Mouse (Mus musculus) embryonic facial prominence, embryonic 14.5 days (tissue): ENCODE measurements at regions not wholly inside any gene's neighbourhood (a gene's known extent, or its start where the extent isn't known, plus 50 kb on each side); places are given as distances from the start of the nearest gene placed in this dataset.

Experiments
- ATAC-seq: fragments of 200-750 bp; cut with Nextera tagmentation; 2 replicates; pipeline ENCODE4 v1.8.0; 2017; ENCODE audit warnings: low read depth, moderate number of reproducible peaks, moderate TSS enrichment
- DNase-seq: peaks from one replicate; pipeline ENCODE4 v3.0.0-alpha.2; 2015; ENCODE audit warnings: low spot score
- H3K27ac ChIP-seq: fragments of 300-500 bp; sonication (generic); replicated peaks from 2 replicates; pipeline ENCODE4 v1.5.1; 2014; ENCODE audit warnings: low read depth, mild to moderate bottlenecking, low read length, moderate library complexity
- H3K27me3 ChIP-seq: fragments of 300-500 bp; sonication (generic); replicated peaks from 2 replicates; pipeline ENCODE4 v1.6.1; 2014; ENCODE audit warnings: low read length; ENCODE audit not compliant: control insufficient read depth, insufficient read depth
- H3K36me3 ChIP-seq: fragments of 300-500 bp; sonication (generic); 2 replicates; pipeline ENCODE4 v1.6.1; 2014; ENCODE audit warnings: low read length, mixed read lengths; ENCODE audit not compliant: control insufficient read depth, insufficient read depth
- H3K4me1 ChIP-seq: fragments of 300-500 bp; sonication (generic); 2 replicates; pipeline ENCODE4 v1.6.1; 2014; ENCODE audit warnings: antibody characterized with exemption, low read length; ENCODE audit not compliant: control insufficient read depth, insufficient read depth
- H3K4me2 ChIP-seq: fragments of 300-500 bp; sonication (generic); 2 replicates; pipeline ENCODE4 v1.6.1; 2014; ENCODE audit warnings: low read depth, mild to moderate bottlenecking, low read length, moderate library complexity, mixed read lengths
- H3K4me3 ChIP-seq: fragments of 300-500 bp; sonication (generic); 2 replicates; pipeline ENCODE4 v1.5.1; 2014; ENCODE audit warnings: low read depth, mild to moderate bottlenecking, low read length
- H3K9ac ChIP-seq: fragments of 300-500 bp; sonication (generic); 2 replicates; pipeline ENCODE4 v1.6.1; 2014; ENCODE audit warnings: low read depth, mild to moderate bottlenecking, low read length, moderate library complexity, mixed read lengths
- H3K9me3 ChIP-seq: fragments of 300-500 bp; sonication (generic); 2 replicates; pipeline ENCODE4 v1.6.1; 2016; ENCODE audit warnings: low read length; ENCODE audit not compliant: control insufficient read depth
- WGBS: fragments of 180-500 bp; shearing (Covaris S2); extraction: QIAGEN DNeasy Blood & Tissue Kit; methylation state at CpG from one replicate; pipeline ENCODE4 v1.1.7; 2014; 5-methylcytosine and 5-hydroxymethylcytosine counted together

- Histone ChIP-seq H3K4me3 (no peak overlapping the region), H3K27ac (no peak overlapping the region), H3K36me3 (no peaks in the 10 kb centered on the region), H3K27me3 (no peaks in the 10 kb centered on the region), H3K9me3 (no peaks in the 10 kb centered on the region), H3K9ac (no peak overlapping the region), H3K4me2 (no peak overlapping the region), H3K4me1 (no peaks in the 10 kb centered on the region)
- ATAC-seq = no peak
- DNase-seq = no peak
- 86% methylated on average over 9 of the region's 9 CpGs for WGBS
Observed at GRCm38 (mm10) chr9:118204456-118204855, 54.5 kb upstream of the Cmc1 start.

- Histone ChIP-seq H3K27me3 (no peaks in the 10 kb centered on the region), H3K4me1 (no peaks in the 10 kb centered on the region), H3K27ac (no peak overlapping the region), H3K4me2 (no peak overlapping the region), H3K36me3 (no peaks in the 10 kb centered on the region), H3K9me3 (no peaks in the 10 kb centered on the region), H3K9ac (no peak overlapping the region), H3K4me3 (no peak overlapping the region)
- ATAC-seq (no peak), DNase-seq (no peak)
- 83% methylated on average over 6 of the region's 7 CpGs for WGBS
Observed at GRCm38 (mm10) chr9:118206483-118206882, 56.5 kb upstream of the Cmc1 start.

GRCm38 (mm10) chr9:118219696-118220095, 69.7 kb upstream of the Cmc1 start:
- DNase-seq (no peak), ATAC-seq (no peak)
- WGBS = 94% methylated on average over 5 of the region's 5 CpGs
- H3K9ac ChIP-seq = no peak overlapping the region
- H3K9me3 ChIP-seq = peaks cover 4% of the 10 kb centered on the region; the same call in 1 of the 2 replicates
- no peak overlapping the region for H3K4me3 ChIP-seq
- no peak overlapping the region for H3K4me2 ChIP-seq
- no peaks in the 10 kb centered on the region for H3K27me3 ChIP-seq
- no peaks in the 10 kb centered on the region for H3K36me3 ChIP-seq
- no peaks in the 10 kb centered on the region for H3K4me1 ChIP-seq
- no peak overlapping the region for H3K27ac ChIP-seq

GRCm38 (mm10) chr9:118221186-118221585, 71.2 kb upstream of the Cmc1 start:
- 81% methylated on average over 14 of the region's 14 CpGs for WGBS

GRCm38 (mm10) chr9:118227401-118228061, 77.6 kb upstream of the Cmc1 start:
- H3K9me3 ChIP-seq = no peaks in the 10 kb centered on the region
- ATAC-seq (no peak), DNase-seq (no peak)
- no peaks in the 10 kb centered on the region for H3K36me3 ChIP-seq
- no peak overlapping the region for H3K27ac ChIP-seq
- H3K27me3 ChIP-seq = no peaks in the 10 kb centered on the region
- H3K9ac ChIP-seq = no peak overlapping the region
- no peaks in the 10 kb centered on the region for H3K4me1 ChIP-seq
- H3K4me3 ChIP-seq = no peak overlapping the region
- 57% methylated on average over 23 of the region's 23 CpGs for WGBS
- no peak overlapping the region for H3K4me2 ChIP-seq

More at GRCm38 (mm10) chr9:118221186-118221585, 71.2 kb upstream of the Cmc1 start:
- Histone ChIP-seq H3K4me3 (no peak overlapping the region), H3K9me3 (no peaks in the 10 kb centered on the region), H3K27me3 (no peaks in the 10 kb centered on the region), H3K4me1 (no peaks in the 10 kb centered on the region), H3K27ac (no peak overlapping the region), H3K9ac (no peak overlapping the region), H3K4me2 (no peak overlapping the region), H3K36me3 (no peaks in the 10 kb centered on the region)
- no peak for ATAC-seq
- DNase-seq = no peak

- no peak overlapping the region for H3K4me2 ChIP-seq
- no peaks in the 10 kb centered on the region for H3K27me3 ChIP-seq
- no peaks in the 10 kb centered on the region for H3K4me1 ChIP-seq
- 53% methylated on average over 19 of the region's 19 CpGs for WGBS
- no peaks in the 10 kb centered on the region for H3K36me3 ChIP-seq
- H3K4me3 ChIP-seq = no peak overlapping the region
- no peak overlapping the region for H3K9ac ChIP-seq
- H3K9me3 ChIP-seq = no peaks in the 10 kb centered on the region
- ATAC-seq (no peak), DNase-seq (no peak)
- H3K27ac ChIP-seq = no peak overlapping the region
Observed at GRCm38 (mm10) chr9:118228691-118229427, 78.9 kb upstream of the Cmc1 start.

- no peak overlapping the region for H3K9ac ChIP-seq
- ATAC-seq = no peak
- no peaks in the 10 kb centered on the region for H3K9me3 ChIP-seq
- H3K27me3 ChIP-seq = no peaks in the 10 kb centered on the region
- no peak overlapping the region for H3K27ac ChIP-seq
- WGBS = 63% methylated on average over 4 of the region's 4 CpGs
- H3K4me1 ChIP-seq = no peaks in the 10 kb centered on the region
- H3K4me2 ChIP-seq = no peak overlapping the region
- no peaks in the 10 kb centered on the region for H3K36me3 ChIP-seq
- no peak for DNase-seq
- H3K4me3 ChIP-seq = no peak overlapping the region
Observed at GRCm38 (mm10) chr9:118240711-118241110, 90.7 kb upstream of the Cmc1 start.

- ATAC-seq = no peak
- WGBS = 31% methylated on average over 15 of the region's 15 CpGs
Observed at GRCm38 (mm10) chr9:118246820-118247628, 97.0 kb upstream of the Cmc1 start.

More at GRCm38 (mm10) chr9:118246820-118247628, 97.0 kb upstream of the Cmc1 start:
- peak; percentile 16 for DNase-seq
- Histone ChIP-seq H3K9ac (no peak overlapping the region), H3K4me1 (no peaks in the 10 kb centered on the region), H3K36me3 (no peaks in the 10 kb centered on the region), H3K9me3 (no peaks in the 10 kb centered on the region), H3K4me3 (no peak overlapping the region), H3K27ac (no peak overlapping the region), H3K4me2 (no peak overlapping the region), H3K27me3 (no peaks in the 10 kb centered on the region)
